Mouse (Mus musculus): ENCODE data around the gene Smad3.

DNA sequence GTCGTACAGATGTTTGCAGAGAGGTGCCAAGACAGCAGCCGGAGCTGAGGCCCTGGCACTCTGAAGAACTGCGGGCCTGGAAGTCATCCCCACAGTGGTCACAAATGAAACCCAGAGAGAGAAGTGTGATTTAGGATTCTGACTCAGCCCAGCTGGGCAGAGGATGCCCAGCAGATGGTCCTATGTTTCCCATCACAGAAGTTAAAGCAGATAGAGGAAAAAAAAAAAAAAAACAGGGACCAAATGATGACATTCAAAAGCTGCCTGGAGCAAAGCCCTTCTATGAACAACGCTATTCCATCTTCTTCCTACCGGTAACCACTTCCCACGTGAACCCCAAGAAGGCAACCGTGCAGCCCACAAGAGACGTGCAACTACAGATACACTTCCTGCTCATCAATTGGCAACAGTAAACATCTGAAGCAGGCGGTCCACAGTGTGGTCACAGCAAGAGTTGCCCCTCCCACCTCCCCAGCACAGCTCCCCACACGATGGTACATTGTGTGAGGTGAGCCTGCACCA is 17.4 kb downstream of the Smad3 start:
- TF ChIP-seq CEBPB (IDR thresholded peaks at IDR 0.05; ENCODE audit: insufficient read depth, poor library complexity, severe bottlenecking) (no peak), E2F4 (IDR thresholded peaks at IDR 0.05; ENCODE audit: insufficient read depth) (no peak)
